Mouse (Mus musculus): Measurements from ENCODE around the gene Fnbp1l. TPM values are rescaled to one million over a fixed set of nuclear protein-coding genes. Genes with fewer than 3 reads are reported as not detected.

The Fnbp1l gene
- polyA plus RNA-seq, 1 experiment from 2014 or later: 80.1 TPM

- no peak for ATAC-seq (ENCODE audit: insufficient number of reproducible peaks, insufficient read depth, low FRiP score, low TSS enrichment, low read depth)
- 23% methylated on average over 7 of the region's 7 CpGs for WGBS
- Histone ChIP-seq H3K27ac (no peak overlapping the region), H3K4me3 (replicated peaks) (no peak overlapping the region), H3K36me3 (peaks cover 44% of the 10 kb centered on the region), H3K27me3 (no peaks in the 10 kb centered on the region), H3K4me1 (replicated peaks) (no peaks in the 10 kb centered on the region), H3K4me2 (no peak overlapping the region), H3K9me3 (no peaks in the 10 kb centered on the region), H3K9ac (replicated peaks) (no peak overlapping the region)
Observed at GRCm38 (mm10) chr3:122565285-122565684, 54.2 kb downstream of the Fnbp1l start.

- Histone ChIP-seq H3K27ac (no peak overlapping the region), H3K4me2 (no peak overlapping the region), H3K36me3 (peaks cover 33% of the 10 kb centered on the region), H3K4me3 (replicated peaks) (no peak overlapping the region), H3K27me3 (no peaks in the 10 kb centered on the region), H3K4me1 (replicated peaks) (no peaks in the 10 kb centered on the region), H3K9ac (replicated peaks) (no peak overlapping the region), H3K9me3 (no peaks in the 10 kb centered on the region)
- ATAC-seq (ENCODE audit: insufficient number of reproducible peaks, insufficient read depth, low FRiP score, low TSS enrichment, low read depth): no peak
- WGBS: 51% methylated on average over 2 of the region's 2 CpGs
Observed at GRCm38 (mm10) chr3:122557766-122558165, 61.7 kb downstream of the Fnbp1l start.

GRCm38 (mm10) chr3:122551174-122551573 is 68.3 kb downstream of the Fnbp1l start:
- Histone ChIP-seq H3K9ac (replicated peaks) (no peak overlapping the region), H3K27me3 (no peaks in the 10 kb centered on the region), H3K36me3 (peaks cover 32% of the 10 kb centered on the region), H3K27ac (no peak overlapping the region), H3K4me1 (replicated peaks) (no peaks in the 10 kb centered on the region), H3K4me3 (replicated peaks) (no peak overlapping the region), H3K9me3 (no peaks in the 10 kb centered on the region), H3K4me2 (no peak overlapping the region)
- 88% methylated on average over 3 of the region's 3 CpGs for WGBS
- no peak for ATAC-seq (ENCODE audit: insufficient number of reproducible peaks, insufficient read depth, low FRiP score, low TSS enrichment, low read depth)

GRCm38 (mm10) chr3:122547469-122547868 is 72.0 kb downstream of the Fnbp1l start:
- Histone ChIP-seq H3K4me2 (no peak overlapping the region), H3K4me1 (replicated peaks) (no peaks in the 10 kb centered on the region), H3K27ac (no peak overlapping the region), H3K9me3 (no peaks in the 10 kb centered on the region), H3K36me3 (peaks cover 64% of the 10 kb centered on the region), H3K4me3 (replicated peaks) (no peak overlapping the region), H3K9ac (replicated peaks) (no peak overlapping the region), H3K27me3 (no peaks in the 10 kb centered on the region)
- WGBS: 84% methylated on average over 4 of the region's 4 CpGs
- ATAC-seq (ENCODE audit: insufficient number of reproducible peaks, insufficient read depth, low FRiP score, low TSS enrichment, low read depth): no peak

GRCm38 (mm10) chr3:122545346-122545745 is 74.2 kb downstream of the Fnbp1l start:
- Histone ChIP-seq H3K9ac (replicated peaks) (no peak overlapping the region), H3K27me3 (no peaks in the 10 kb centered on the region), H3K4me3 (replicated peaks) (no peak overlapping the region), H3K4me1 (replicated peaks) (no peaks in the 10 kb centered on the region), H3K27ac (no peak overlapping the region), H3K36me3 (peaks cover 85% of the 10 kb centered on the region), H3K4me2 (no peak overlapping the region), H3K9me3 (no peaks in the 10 kb centered on the region)
- ATAC-seq (ENCODE audit: insufficient number of reproducible peaks, insufficient read depth, low FRiP score, low TSS enrichment, low read depth): no peak
- 84% methylated on average over 2 of the region's 2 CpGs for WGBS

- Histone ChIP-seq H3K27ac (no peak overlapping the region), H3K4me3 (replicated peaks) (no peak overlapping the region), H3K9me3 (no peaks in the 10 kb centered on the region), H3K9ac (replicated peaks) (no peak overlapping the region), H3K4me1 (replicated peaks) (no peaks in the 10 kb centered on the region), H3K36me3 (peaks cover 94% of the 10 kb centered on the region), H3K4me2 (no peak overlapping the region), H3K27me3 (no peaks in the 10 kb centered on the region)
- ATAC-seq (ENCODE audit: insufficient number of reproducible peaks, insufficient read depth, low FRiP score, low TSS enrichment, low read depth): no peak
- 89% methylated on average over 4 of the region's 4 CpGs for WGBS
Observed at GRCm38 (mm10) chr3:122540918-122541317, 78.6 kb downstream of the Fnbp1l start.

- Histone ChIP-seq H3K27ac (no peak overlapping the region), H3K4me1 (replicated peaks) (no peaks in the 10 kb centered on the region), H3K9ac (replicated peaks) (no peak overlapping the region), H3K9me3 (no peaks in the 10 kb centered on the region), H3K27me3 (no peaks in the 10 kb centered on the region), H3K4me3 (replicated peaks) (no peak overlapping the region), H3K36me3 (peaks cover 89% of the 10 kb centered on the region), H3K4me2 (no peak overlapping the region)
- 84% methylated on average over 17 of the region's 17 CpGs for WGBS
- ATAC-seq (ENCODE audit: insufficient number of reproducible peaks, insufficient read depth, low FRiP score, low TSS enrichment, low read depth): no peak
Observed at GRCm38 (mm10) chr3:122539961-122540690, 79.4 kb downstream of the Fnbp1l start.

- 92% methylated on average over 2 of the region's 2 CpGs for WGBS
Observed at GRCm38 (mm10) chr3:122538851-122539250, 80.7 kb downstream of the Fnbp1l start.

GRCm38 (mm10) chr3:122535938-122536703 is 83.4 kb downstream of the Fnbp1l start:
- no peak for ATAC-seq (ENCODE audit: insufficient number of reproducible peaks, insufficient read depth, low FRiP score, low TSS enrichment, low read depth)
- Histone ChIP-seq H3K4me3 (replicated peaks) (no peak overlapping the region), H3K4me1 (replicated peaks) (no peaks in the 10 kb centered on the region), H3K27me3 (no peaks in the 10 kb centered on the region), H3K27ac (no peak overlapping the region), H3K9me3 (no peaks in the 10 kb centered on the region), H3K9ac (replicated peaks) (no peak overlapping the region), H3K4me2 (no peak overlapping the region), H3K36me3 (peaks cover 50% of the 10 kb centered on the region)
- 84% methylated on average over 8 of the region's 8 CpGs for WGBS

More at GRCm38 (mm10) chr3:122538851-122539250, 80.7 kb downstream of the Fnbp1l start:
- H3K4me1 ChIP-seq (replicated peaks): no peaks in the 10 kb centered on the region
- H3K4me3 ChIP-seq (replicated peaks): no peak overlapping the region
- no peaks in the 10 kb centered on the region for H3K9me3 ChIP-seq
- no peaks in the 10 kb centered on the region for H3K27me3 ChIP-seq
- H3K27ac ChIP-seq: no peak overlapping the region
- no peak overlapping the region for H3K9ac ChIP-seq (replicated peaks)
- no peak for ATAC-seq (ENCODE audit: insufficient number of reproducible peaks, insufficient read depth, low FRiP score, low TSS enrichment, low read depth)
- peaks cover 77% of the 10 kb centered on the region for H3K36me3 ChIP-seq
- no peak overlapping the region for H3K4me2 ChIP-seq

GRCm38 (mm10) chr3:122528477-122528876 is 91.0 kb downstream of the Fnbp1l start:
- ATAC-seq (ENCODE audit: insufficient number of reproducible peaks, insufficient read depth, low FRiP score, low TSS enrichment, low read depth): no peak
- H3K9ac ChIP-seq (replicated peaks): no peak overlapping the region
- no peak overlapping the region for H3K27ac ChIP-seq
- H3K4me3 ChIP-seq (replicated peaks): no peak overlapping the region
- no peaks in the 10 kb centered on the region for H3K27me3 ChIP-seq
- no peaks in the 10 kb centered on the region for H3K9me3 ChIP-seq
- 0 out of 2 replicates have a peak, but pooled peaks cover 3% of the 10 kb centered on the region for H3K4me1 ChIP-seq (replicated peaks)
- WGBS: 85% methylated on average over 3 of the region's 3 CpGs
- no peak overlapping the region for H3K4me2 ChIP-seq
- no peaks in the 10 kb centered on the region; the same call in 1 of the 2 replicates for H3K36me3 ChIP-seq

GRCm38 (mm10) chr3:122521294-122521693 is 98.2 kb downstream of the Fnbp1l start:
- Histone ChIP-seq H3K4me3 (replicated peaks) (no peak overlapping the region), H3K9ac (replicated peaks) (no peak overlapping the region), H3K27me3 (peaks cover 3% of the 10 kb centered on the region; the same call in 1 of the 2 replicates), H3K4me1 (replicated peaks) (peaks cover 70% of the 10 kb centered on the region), H3K36me3 (no peaks in the 10 kb centered on the region; the same call in 1 of the 2 replicates), H3K9me3 (no peaks in the 10 kb centered on the region), H3K4me2 (no peak overlapping the region), H3K27ac (no peak overlapping the region)
- ATAC-seq (ENCODE audit: insufficient number of reproducible peaks, insufficient read depth, low FRiP score, low TSS enrichment, low read depth): no peak
- 24% methylated on average over 1 of the region's 1 CpGs for WGBS
